Mouse (Mus musculus) ES-E14 (cell line): ENCODE data around the gene Mogat1. TPM values are rescaled to one million over a fixed set of nuclear protein-coding genes. Genes with fewer than 3 reads are reported as not detected.

Experiments
- DNase-seq: peaks from one replicate; pipeline ENCODE4 v3.0.0-alpha.2; 2013; ENCODE audit warnings: low read depth, low spot score
- H3K27ac ChIP-seq: 2 replicates; pipeline ENCODE4 v1.5.1; 2012; ENCODE audit warnings: low read depth, mild to moderate bottlenecking, low read length, moderate library complexity, mixed read lengths; ENCODE audit not compliant: poor library complexity, insufficient read depth, severe bottlenecking
- H3K36me3 ChIP-seq: 2 replicates; pipeline ENCODE4 v1.6.1; 2012; ENCODE audit warnings: mild to moderate bottlenecking, low read length, moderate library complexity, mixed read lengths; ENCODE audit not compliant: control insufficient read depth, poor library complexity, insufficient read depth, severe bottlenecking
- H3K4me1 ChIP-seq, 2 experiments: fragments of 150-350 bp in 1 of 2; sonication (generic) in 1 of 2; 2 replicates each; pipeline ENCODE4 v1.6.1; 2012; ENCODE audit warnings: low read length in 2 of 2, mild to moderate bottlenecking in 1 of 2, mixed read lengths in 1 of 2; ENCODE audit not compliant: control insufficient read depth in 2 of 2, insufficient read depth in 2 of 2, poor library complexity in 1 of 2
- H3K4me3 ChIP-seq, 2 experiments: fragments of 150-350 bp in 1 of 2; sonication (generic) in 1 of 2; 2 replicates each; pipeline ENCODE4 v1.5.1; 2012; ENCODE audit warnings: low read length in 2 of 2, low read depth in 1 of 2, mild to moderate bottlenecking in 1 of 2, mixed read lengths in 1 of 2; ENCODE audit not compliant: insufficient read depth in 1 of 2, poor library complexity in 1 of 2, severe bottlenecking in 1 of 2
- H3K9ac ChIP-seq: 2 replicates; pipeline ENCODE4 v1.6.1; 2012; ENCODE audit warnings: low read depth, mild to moderate bottlenecking, low read length, mixed read lengths; ENCODE audit not compliant: poor library complexity, insufficient read depth, severe bottlenecking
- H3K9me3 ChIP-seq: fragments of 150-350 bp; sonication (generic); 2 replicates; pipeline ENCODE4 v1.6.1; 2012; ENCODE audit warnings: low read depth, mild to moderate bottlenecking, low read length; ENCODE audit not compliant: control insufficient read depth, insufficient read depth
- CHD2 ChIP-seq: IDR thresholded peaks from 2 replicates; pipeline ENCODE4 v1.6.1; 2014; ENCODE audit warnings: mild to moderate bottlenecking, low read depth, low read length, inconsistent platforms
- HCFC1 ChIP-seq: IDR thresholded peaks from 2 replicates; pipeline ENCODE4 v1.6.1; 2012; ENCODE audit warnings: low read length, inconsistent platforms, borderline replicate concordance; ENCODE audit not compliant: insufficient read depth
- MAFK ChIP-seq: IDR thresholded peaks from 2 replicates; pipeline ENCODE4 v1.6.1; 2014; ENCODE audit warnings: mild to moderate bottlenecking, low read depth, low read length, inconsistent platforms; ENCODE audit not compliant: insufficient read depth
- ZC3H11A ChIP-seq: IDR thresholded peaks from 2 replicates; pipeline ENCODE4 v1.6.1; 2012; ENCODE audit warnings: low read depth, mild to moderate bottlenecking, inconsistent platforms, low read length, borderline replicate concordance
- ZNF384 ChIP-seq: IDR thresholded peaks from 2 replicates; pipeline ENCODE4 v1.6.1; 2012; ENCODE audit warnings: low read depth, low read length, inconsistent platforms
- in situ Hi-C, 2 experiments: fragments of 600-800 bp; cut with MboI; formaldehyde crosslinking; loops; one replicate each; pipeline ENCODE4 v1.15.1; 2025; ENCODE audit warnings: low sequenced_read_pairs in 2 of 2, inconsistent platforms in 1 of 2; ENCODE audit not compliant: unreplicated experiment in 2 of 2
- total RNA-seq: library from RNA; depleted of rRNA; stranded (reverse); fragments of 300-350 nt; gene quantifications from 2 replicates; pipeline ENCODE4 v1.2.3, GENCODE M21; 2012

The Mogat1 gene
- total RNA-seq, 1 experiment, result not detected

GRCm38 (mm10) chr1:78528356-78528755, 17.6 kb downstream of the Mogat1 start:
- Histone ChIP-seq H3K36me3 (no peaks in the 10 kb centered on the region), H3K4me3 (no peak overlapping the region), H3K9me3 (no peaks in the 10 kb centered on the region), H3K27ac (no peak overlapping the region), H3K4me1 (no peaks in the 10 kb centered on the region), H3K9ac (no peak overlapping the region)
- in situ Hi-C loops, result no loop called here
- TF ChIP-seq ZNF384 (no peak), ZC3H11A (no peak), MAFK (no peak), HCFC1 (no peak), CHD2 (no peak)
- no peak for DNase-seq

- no peaks in the 10 kb centered on the region for H3K36me3 ChIP-seq
Measured at GRCm38 (mm10) chr1:78529011-78529410, 18.2 kb downstream of the Mogat1 start.

GRCm38 (mm10) chr1:78530500-78531215, 19.9 kb downstream of the Mogat1 start:
- Histone ChIP-seq H3K36me3 (no peaks in the 10 kb centered on the region), H3K4me3 (no peak overlapping the region), H3K27ac (no peak overlapping the region), H3K9ac (no peak overlapping the region), H3K9me3 (no peaks in the 10 kb centered on the region), H3K4me1 (no peaks in the 10 kb centered on the region)
- in situ Hi-C loops, result no loop called here
- DNase-seq, result no peak
- TF ChIP-seq HCFC1 (no peak), ZNF384 (no peak), ZC3H11A (no peak), CHD2 (no peak), MAFK (no peak)

More at GRCm38 (mm10) chr1:78529011-78529410, 18.2 kb downstream of the Mogat1 start:
- Histone ChIP-seq H3K4me3 (no peak overlapping the region), H3K9ac (no peak overlapping the region), H3K27ac (no peak overlapping the region), H3K9me3 (no peaks in the 10 kb centered on the region), H3K4me1 (no peaks in the 10 kb centered on the region)
- in situ Hi-C loops, result no loop called here
- TF ChIP-seq MAFK, result no peak
- no peak for TF ChIP-seq ZC3H11A
- no peak for TF ChIP-seq HCFC1
- TF ChIP-seq CHD2, result no peak
- no peak for TF ChIP-seq ZNF384
- no peak for DNase-seq

GRCm38 (mm10) chr1:78532184-78532800, 21.5 kb downstream of the Mogat1 start:
- H3K9ac ChIP-seq, result no peak overlapping the region
- H3K9me3 ChIP-seq, result no peaks in the 10 kb centered on the region
- no peak overlapping the region for H3K4me3 ChIP-seq
- in situ Hi-C loops, result no loop called here
- H3K36me3 ChIP-seq, result no peaks in the 10 kb centered on the region
- DNase-seq, result no peak
- H3K4me1 ChIP-seq, result no peaks in the 10 kb centered on the region
- TF ChIP-seq ZNF384, result peak; percentile 71
- TF ChIP-seq CHD2, result no peak
- TF ChIP-seq HCFC1, result no peak
- H3K27ac ChIP-seq, result no peak overlapping the region

GRCm38 (mm10) chr1:78534428-78535150, 23.8 kb downstream of the Mogat1 start:
- Histone ChIP-seq H3K9ac (no peak overlapping the region), H3K36me3 (no peaks in the 10 kb centered on the region), H3K4me1 (peaks cover 0 to 4% of the 10 kb centered on the region in 2 experiments; a peak in 1 of 4 replicates), H3K9me3 (no peaks in the 10 kb centered on the region), H3K4me3 (no peak overlapping the region), H3K27ac (no peak overlapping the region)
- DNase-seq, result no peak
- TF ChIP-seq HCFC1 (no peak), ZNF384 (no peak), ZC3H11A (no peak), CHD2 (no peak), MAFK (no peak)
- in situ Hi-C loops, result no loop called here
